Mouse (Mus musculus): ENCODE measurements at regions not wholly inside any gene's neighbourhood (a gene's known extent, or its start where the extent isn't known, plus 50 kb on each side); places are given as distances from the start of the nearest gene placed in this dataset.

- no peak overlapping the region for H3K4me3 ChIP-seq (ENCODE audit: control insufficient read depth in 1 of 2, insufficient read depth in 1 of 2, low read depth in 2 of 2, low read length in 2 of 2)
- no peaks in the 10 kb centered on the region for H3K79me2 ChIP-seq (ENCODE audit: control insufficient read depth, insufficient read depth, low read length, poor library complexity)
- H3K27ac ChIP-seq (ENCODE audit: control insufficient read depth, low read depth, low read length) = no peak overlapping the region
- TF ChIP-seq MAFK (IDR thresholded peaks at IDR 0.05; ENCODE audit: borderline replicate concordance, low read depth, low read length) (no peak), GABPA (IDR thresholded peaks at IDR 0.05; ENCODE audit: low read depth, low read length) (no peak), MAZ (IDR thresholded peaks at IDR 0.05; ENCODE audit: low read depth, low read length) (no peak), E2F4 (IDR thresholded peaks at IDR 0.05; ENCODE audit: borderline replicate concordance, low read depth, low read length) (no peak), KAT2A (conservative IDR thresholded peaks at IDR 0.05; ENCODE audit: low read depth, low read length) (no peak), MAX (IDR thresholded peaks at IDR 0.05; ENCODE audit: low read length) (no peak), ZMIZ1 (IDR thresholded peaks at IDR 0.05; ENCODE audit: low read depth, low read length) (no peak), USF2 (IDR thresholded peaks at IDR 0.05; ENCODE audit: borderline replicate concordance in 1 of 2, insufficient read depth in 1 of 2, low read depth in 1 of 2, low read length in 2 of 2) (no peak), MYB (IDR thresholded peaks at IDR 0.05; ENCODE audit: low read depth, low read length) (no peak)
- no peaks in the 10 kb centered on the region for H3K27me3 ChIP-seq (ENCODE audit: control insufficient read depth in 1 of 2, insufficient read depth in 2 of 2, low read length in 2 of 2)
- no peaks in the 10 kb centered on the region for H3K4me1 ChIP-seq (ENCODE audit: control insufficient read depth in 1 of 2, insufficient read depth in 2 of 2, low read length in 2 of 2)
- DNase-seq (ENCODE audit: low read depth, low spot score) = no peak
- H3K9me3 ChIP-seq (replicated peaks; ENCODE audit: insufficient read depth, low read length) = no peaks in the 10 kb centered on the region; the same call in 1 of the 2 replicates
- H3K9ac ChIP-seq (ENCODE audit: control insufficient read depth, low read depth, low read length, poor library complexity, severe bottlenecking) = no peak overlapping the region
- H3K36me3 ChIP-seq (ENCODE audit: control insufficient read depth in 1 of 2, insufficient read depth in 2 of 2, low read length in 2 of 2) = no peaks in the 10 kb centered on the region
Measured at GRCm38 (mm10) chr4:153233762-153234161, 248.8 kb downstream of the Ajap1 start.

GRCm38 (mm10) chr4:153229221-153229620 lies 253.4 kb downstream of the Ajap1 start:
- H3K36me3 ChIP-seq (ENCODE audit: control insufficient read depth in 1 of 2, insufficient read depth in 2 of 2, low read length in 2 of 2) = no peaks in the 10 kb centered on the region
- no peak for DNase-seq (ENCODE audit: low read depth, low spot score)
- no peaks in the 10 kb centered on the region for H3K27me3 ChIP-seq (ENCODE audit: control insufficient read depth in 1 of 2, insufficient read depth in 2 of 2, low read length in 2 of 2)
- no peak overlapping the region for H3K9ac ChIP-seq (ENCODE audit: control insufficient read depth, low read depth, low read length, poor library complexity, severe bottlenecking)
- H3K4me1 ChIP-seq (ENCODE audit: control insufficient read depth in 1 of 2, insufficient read depth in 2 of 2, low read length in 2 of 2) = no peaks in the 10 kb centered on the region
- no peak for TF ChIP-seq E2F4 (IDR thresholded peaks at IDR 0.05; ENCODE audit: borderline replicate concordance, low read depth, low read length)
- no peak for TF ChIP-seq MYB (IDR thresholded peaks at IDR 0.05; ENCODE audit: low read depth, low read length)
- TF ChIP-seq KAT2A (conservative IDR thresholded peaks at IDR 0.05; ENCODE audit: low read depth, low read length) = no peak
- TF ChIP-seq HCFC1 (IDR thresholded peaks at IDR 0.05; ENCODE audit: low read depth, low read length) = no peak
- TF ChIP-seq BHLHE40 (IDR thresholded peaks at IDR 0.05; ENCODE audit: borderline replicate concordance, low read depth, low read length) = no peak
- TF ChIP-seq ZNF384 (IDR thresholded peaks at IDR 0.05; ENCODE audit: low read depth, low read length) = no peak
- TF ChIP-seq POLR2AphosphoS2 (IDR thresholded peaks at IDR 0.05; ENCODE audit: low read length) = no peak
- no peak for TF ChIP-seq EP300 (IDR thresholded peaks at IDR 0.05; ENCODE audit: low read depth in 1 of 2, low read length in 2 of 2)
- TF ChIP-seq TCF12 (IDR thresholded peaks at IDR 0.05; ENCODE audit: low read depth, low read length) = no peak
- TF ChIP-seq MAFK (IDR thresholded peaks at IDR 0.05; ENCODE audit: borderline replicate concordance, low read depth, low read length) = no peak
- no peak for TF ChIP-seq MEF2A (IDR thresholded peaks at IDR 0.05; ENCODE audit: extremely low read depth, insufficient replicate concordance, low read depth, low read length, poor library complexity, severe bottlenecking)
- no peak for TF ChIP-seq NELFE (IDR thresholded peaks at IDR 0.05; ENCODE audit: low read depth, low read length)
- no peaks in the 10 kb centered on the region for H3K79me2 ChIP-seq (ENCODE audit: control insufficient read depth, insufficient read depth, low read length, poor library complexity)
- H3K9me3 ChIP-seq (replicated peaks; ENCODE audit: insufficient read depth, low read length) = no peaks in the 10 kb centered on the region; the same call in 1 of the 2 replicates
- no peak overlapping the region for H3K27ac ChIP-seq (ENCODE audit: control insufficient read depth, low read depth, low read length)
- H3K4me3 ChIP-seq (ENCODE audit: control insufficient read depth in 1 of 2, insufficient read depth in 1 of 2, low read depth in 2 of 2, low read length in 2 of 2) = no peak overlapping the region
